Mouse (Mus musculus) ovary, postnatal 36 days (tissue): ENCODE data around the gene Tmem102.

ENCODE experiments used
- DNase-seq: peaks from one replicate; pipeline ENCODE4 v3.0.0; 2022; ENCODE audit warnings: low spot score, mixed read lengths

The Tmem102 gene

DNA sequence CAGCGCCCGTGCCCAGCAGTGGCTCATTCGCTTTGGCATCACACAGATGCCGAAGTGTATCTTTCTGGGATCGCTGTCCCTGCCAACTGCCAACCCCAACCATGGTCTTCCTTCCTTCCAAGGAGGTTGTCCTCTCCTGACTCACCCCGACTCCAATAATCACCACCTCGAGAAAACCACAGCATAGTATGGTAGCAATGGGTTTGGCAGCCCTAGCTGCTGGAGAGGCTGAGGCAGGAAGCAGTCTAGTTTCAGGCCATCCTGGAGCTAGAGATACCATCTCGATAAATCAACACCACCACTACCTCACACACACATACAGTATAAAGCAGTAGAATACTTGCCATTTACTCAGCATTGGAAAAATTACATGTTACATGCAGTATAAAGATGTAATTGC lies 13.4 kb upstream of the Tmem102 start:
- no peak for DNase-seq

DNA sequence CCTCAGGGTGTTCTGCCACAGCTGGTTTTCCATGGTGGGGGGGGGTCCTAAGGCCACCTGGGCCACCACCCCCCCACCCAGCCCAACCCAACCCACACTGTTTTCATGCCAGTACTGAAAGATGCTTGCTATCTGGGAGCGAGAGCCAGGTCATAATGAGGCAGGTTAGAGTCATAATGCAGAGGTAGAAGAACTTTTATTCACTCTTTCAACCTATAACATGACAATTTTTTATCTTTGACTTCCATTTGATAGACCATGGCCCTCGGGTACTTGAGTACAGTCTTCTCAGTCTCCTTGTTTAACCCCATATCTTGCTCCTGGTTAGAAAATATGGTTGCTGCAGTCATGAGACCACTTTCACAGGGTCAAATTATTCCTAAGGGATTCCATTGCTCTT lies 12.9 kb upstream of the Tmem102 start, which contains the start of gene Spem2:
TSS of gene Spem2 (minus strand) at position 101 of the 400 bp plus-strand sequence.
- no peak for DNase-seq

DNA sequence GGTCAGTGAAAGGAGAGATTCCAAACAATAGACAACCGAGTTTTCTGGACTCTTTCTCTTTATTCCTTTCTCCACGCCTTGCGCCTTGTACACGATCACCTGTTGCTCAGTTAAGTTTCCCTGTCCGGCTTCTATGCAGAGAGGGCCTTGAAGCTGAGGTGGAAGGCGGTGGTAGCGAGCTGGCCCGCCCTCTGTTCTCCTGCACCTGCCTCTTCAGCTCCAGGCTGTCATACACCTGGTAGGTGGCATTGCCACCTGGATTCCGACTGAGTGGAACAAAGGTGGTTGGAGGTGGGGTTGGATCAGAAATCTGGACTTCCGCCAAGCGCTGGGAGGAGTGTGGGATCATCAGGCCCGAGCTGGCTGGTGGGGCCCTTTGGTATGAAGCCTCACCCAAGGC lies 11.1 kb upstream of the Tmem102 start:
- DNase-seq: no peak

DNA sequence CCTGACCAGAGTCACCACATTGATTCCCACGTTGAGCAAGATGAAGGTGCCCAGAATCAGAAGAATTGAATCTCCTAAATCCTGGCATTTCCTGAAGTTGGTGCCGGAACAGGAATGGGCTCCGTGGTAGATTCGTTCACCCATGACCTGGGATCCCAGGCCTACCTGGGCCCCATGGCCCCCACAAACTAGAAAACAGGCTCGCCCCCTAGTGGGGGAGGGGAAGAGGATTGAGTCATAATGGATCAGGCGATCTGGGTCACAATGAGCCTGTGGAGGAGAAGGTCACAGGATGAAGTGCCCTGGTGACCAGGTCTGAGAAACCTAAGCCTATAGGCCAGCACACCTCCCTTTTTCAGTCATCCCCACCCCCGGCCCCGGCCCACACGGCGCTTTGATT lies 9.7 kb upstream of the Tmem102 start, which contains the start of gene Gm39566:
TSS of gene Gm39566 (minus strand) at position 144 of the 400 bp plus-strand sequence.
- DNase-seq: no peak

DNA sequence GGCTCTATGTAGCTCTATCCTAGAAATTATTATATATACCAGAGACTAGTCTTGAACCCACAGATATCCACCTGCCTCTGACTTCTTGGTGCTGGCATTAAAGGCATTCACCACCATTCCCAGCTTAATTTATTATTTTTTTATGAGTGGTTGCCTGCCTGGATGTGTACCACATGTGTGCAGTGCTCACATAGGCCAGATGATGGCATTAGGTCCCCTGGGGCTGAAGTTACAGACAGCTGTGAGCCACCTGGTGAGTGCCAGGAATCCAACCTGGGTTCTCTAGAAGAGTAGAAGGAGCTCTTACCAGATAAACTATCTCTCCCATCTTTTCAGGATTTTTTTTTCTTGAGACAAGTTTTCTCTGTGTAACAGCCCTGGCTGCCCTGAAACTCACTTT lies 4.9 kb upstream of the Tmem102 start:
- no peak for DNase-seq

DNA sequence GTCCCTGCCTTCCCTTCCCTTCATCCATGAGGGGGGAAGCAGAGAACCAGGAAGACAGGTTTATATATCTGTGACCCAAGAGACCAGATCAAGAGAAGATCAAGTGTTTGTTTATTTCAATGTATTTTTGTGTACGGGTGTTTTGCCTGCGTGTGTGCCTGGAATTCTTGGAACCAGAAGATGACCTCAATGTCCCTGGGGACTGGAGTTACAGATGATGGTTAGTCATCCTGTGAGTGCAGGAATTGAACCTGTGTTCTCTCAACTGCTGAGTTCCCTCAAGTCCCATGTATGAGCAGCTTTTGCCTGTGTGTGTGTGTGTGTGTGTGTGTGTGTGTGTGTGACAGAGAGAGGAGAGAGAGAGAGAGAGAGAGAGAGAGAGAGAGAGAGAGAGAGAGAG lies 2.2 kb upstream of the Tmem102 start:
- DNase-seq: no peak

DNA sequence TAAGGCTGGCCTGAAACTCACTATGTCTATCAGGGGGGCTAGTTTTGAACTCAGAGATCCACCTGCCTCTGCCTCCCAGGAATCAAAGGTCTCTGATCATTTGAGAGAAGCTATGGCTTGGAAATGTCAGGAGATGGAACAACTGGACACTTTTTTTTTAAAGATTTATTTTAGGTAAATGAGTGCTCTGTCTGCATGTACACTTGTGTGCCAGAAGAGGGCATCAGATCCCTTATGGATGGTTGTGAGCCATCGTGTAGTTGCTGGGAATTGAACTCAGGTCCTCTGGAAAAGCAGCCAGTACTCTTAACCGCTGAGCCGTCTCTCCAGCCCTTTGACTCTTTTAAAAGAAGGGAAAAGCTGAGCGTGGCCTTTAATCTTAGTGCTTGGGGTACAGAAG lies 954 bp upstream of the Tmem102 start:
- no peak for DNase-seq

DNA sequence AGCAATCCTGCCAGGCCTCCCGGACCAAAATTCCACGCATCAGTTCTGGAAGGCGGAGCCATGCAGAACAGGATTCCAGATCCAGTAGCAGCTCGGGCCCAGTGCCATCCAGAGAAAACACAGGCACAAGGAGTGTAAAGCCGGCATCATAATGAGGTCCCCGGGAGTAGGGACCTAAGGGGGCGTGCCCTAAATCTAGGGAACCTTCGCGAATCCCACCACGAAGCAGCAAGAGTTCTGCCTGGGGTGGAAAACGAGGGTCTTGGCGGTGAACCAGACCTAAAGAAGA lies 828 bp downstream of the Tmem102 start:
- DNase-seq: no peak

DNA sequence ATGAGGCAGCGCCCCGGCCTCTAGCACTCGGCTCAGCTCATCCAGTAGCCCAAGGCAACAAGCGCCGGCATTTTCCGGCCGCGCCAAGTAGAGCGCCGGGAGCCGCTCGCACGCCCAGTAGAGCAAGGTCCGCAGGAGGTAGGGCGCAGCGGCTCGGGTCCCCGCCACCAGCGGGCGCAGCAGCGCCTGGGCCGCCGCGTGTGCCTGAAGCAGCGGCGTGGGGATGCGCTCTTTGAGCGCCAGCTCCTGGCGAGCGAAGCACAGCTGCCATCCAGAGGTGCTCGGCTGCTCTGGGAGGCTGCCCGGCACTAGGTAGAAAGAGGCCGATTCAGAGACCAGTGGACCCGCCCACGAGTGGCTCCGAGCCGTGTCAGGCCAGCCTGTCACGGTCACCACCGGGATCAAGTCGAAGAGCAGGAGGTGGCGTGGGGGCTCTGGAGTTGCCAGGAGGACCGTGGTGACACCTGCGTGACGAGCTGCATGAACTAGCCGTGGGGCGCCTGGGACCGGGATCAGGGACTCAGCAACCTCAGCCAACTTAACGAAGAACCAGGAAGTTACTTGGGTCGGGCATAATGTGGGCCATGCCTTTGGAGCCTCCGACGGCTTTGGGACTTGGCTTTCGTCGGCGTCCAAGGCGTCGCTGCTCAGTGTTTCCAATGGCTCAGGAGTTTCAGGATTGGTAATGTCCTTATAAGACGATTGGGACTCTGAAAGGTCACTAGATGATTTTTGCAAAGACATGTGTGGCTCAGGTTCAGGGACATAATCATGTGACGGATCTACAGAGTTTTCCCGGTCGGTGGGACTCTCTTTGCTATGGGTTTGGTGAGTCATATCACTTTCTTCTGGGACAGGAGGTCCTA lies 1.4 kb downstream of the Tmem102 start:
- DNase-seq: peak; percentile 84

DNA sequence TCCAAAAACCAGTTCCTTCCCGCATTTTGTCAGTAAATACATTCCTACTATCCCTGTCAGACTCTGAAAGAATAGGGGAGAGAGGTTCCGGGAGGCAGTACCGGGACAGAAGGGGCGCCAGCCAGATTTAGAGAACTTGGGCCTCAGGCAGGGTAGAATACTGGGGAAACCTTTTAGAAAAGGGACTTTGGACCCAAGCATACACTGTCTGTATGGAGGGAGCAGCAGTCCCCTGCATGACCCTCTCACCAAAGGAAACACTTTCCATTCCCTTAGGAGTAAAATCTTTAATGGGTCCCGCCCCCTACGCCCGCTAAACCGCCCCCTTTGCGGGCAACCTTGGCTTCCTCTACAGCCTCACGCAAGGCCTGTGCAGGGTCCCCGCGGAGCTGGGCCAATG lies 2.1 kb downstream of the Tmem102 start:
- no peak for DNase-seq

DNA sequence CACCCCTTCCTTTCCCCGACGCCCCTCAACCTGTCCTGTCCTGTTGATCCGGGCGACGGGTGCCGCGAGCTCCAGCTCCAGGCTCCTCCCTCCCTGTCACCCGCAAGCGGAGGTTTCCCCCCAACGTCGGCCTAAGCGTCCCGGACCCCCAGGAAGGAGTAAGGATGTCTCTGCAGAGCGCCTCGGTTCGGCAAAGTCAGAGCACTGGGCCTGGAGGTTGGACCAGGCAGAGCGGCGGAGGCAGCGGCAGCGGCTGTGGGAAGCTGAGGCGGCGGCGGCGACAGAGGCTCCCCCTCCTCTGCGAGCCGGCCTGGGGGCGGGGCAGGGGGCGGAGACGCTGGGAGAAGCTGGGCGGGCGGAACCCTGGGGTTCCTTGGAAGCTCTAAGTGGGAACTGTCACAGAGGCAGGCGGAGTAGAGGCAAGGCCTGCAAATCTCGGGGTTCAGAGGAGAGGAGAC lies 2.7 kb downstream of the Tmem102 start:
- DNase-seq: peak; percentile 88

DNA sequence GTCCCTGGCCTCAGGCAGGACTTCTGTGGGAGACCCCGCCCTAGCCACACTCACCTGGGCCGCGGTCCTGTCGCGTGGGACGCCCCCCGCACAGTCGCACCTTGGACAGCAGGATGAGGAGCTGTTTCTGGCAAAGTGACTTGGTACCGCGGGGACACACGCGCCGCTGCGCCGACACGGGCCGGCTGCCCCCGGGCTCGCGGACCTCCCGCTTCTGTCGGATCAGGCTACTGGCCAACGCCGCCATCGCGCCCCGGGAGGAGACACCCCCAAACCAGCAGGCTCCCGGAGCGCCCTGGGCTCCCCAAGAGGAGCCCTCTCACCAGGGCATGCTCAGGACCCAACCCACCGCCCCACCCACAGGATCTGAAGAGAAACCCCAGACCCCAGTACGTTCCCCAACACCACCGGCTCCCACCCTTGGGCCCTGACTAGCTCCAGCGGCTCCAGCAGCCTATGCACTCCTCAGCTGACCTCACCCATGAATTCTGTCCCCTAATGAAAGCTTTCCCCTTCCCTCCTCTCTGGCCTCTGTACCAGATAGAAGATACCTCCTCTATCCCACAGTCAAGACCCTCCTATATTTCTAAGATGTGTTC lies 3.9 kb downstream of the Tmem102 start, which contains the start of gene Fgf11:
TSS of gene Fgf11 (minus strand) at position 479 of the 599 bp plus-strand sequence.
- no peak for DNase-seq

DNA sequence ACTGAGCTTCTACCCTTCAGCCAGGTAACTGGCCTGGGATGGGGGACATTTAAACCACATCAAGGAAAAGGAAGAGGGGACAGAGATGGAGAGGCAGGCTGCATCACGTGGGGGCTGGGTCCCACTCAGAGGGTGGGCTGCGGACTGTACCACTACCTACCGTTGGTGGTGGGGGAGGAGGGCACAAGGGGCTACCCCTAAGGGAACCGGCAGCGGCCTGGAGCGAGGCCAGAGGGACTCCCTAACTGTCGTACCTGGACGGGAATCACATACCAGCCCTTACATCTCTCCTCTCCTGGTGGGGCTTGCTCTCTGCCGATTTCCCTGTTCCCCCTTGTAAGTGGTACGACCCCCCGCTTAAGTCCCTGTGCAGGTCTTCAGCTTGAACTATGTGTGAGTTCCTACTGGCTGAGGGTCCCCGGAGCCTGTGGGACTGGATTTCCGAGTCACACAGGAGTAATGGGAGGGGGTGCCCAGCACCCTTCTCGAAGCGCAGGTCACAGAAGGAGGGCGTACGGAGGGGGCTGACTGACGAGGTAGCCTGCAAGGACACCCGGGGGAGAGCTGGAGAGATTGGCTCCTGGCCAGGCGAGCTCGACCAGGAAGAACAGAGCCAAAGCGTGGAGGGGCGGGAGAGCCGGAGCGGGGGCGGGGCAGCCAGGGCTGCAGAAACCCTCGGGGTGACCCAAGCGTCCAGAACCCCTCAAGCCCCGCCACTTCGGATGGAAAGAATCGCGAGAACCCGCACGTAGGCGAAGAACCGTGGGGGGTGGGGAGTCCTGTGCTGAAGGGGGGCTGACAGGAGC lies 4.8 kb downstream of the Tmem102 start:
- peak; percentile 76 for DNase-seq

DNA sequence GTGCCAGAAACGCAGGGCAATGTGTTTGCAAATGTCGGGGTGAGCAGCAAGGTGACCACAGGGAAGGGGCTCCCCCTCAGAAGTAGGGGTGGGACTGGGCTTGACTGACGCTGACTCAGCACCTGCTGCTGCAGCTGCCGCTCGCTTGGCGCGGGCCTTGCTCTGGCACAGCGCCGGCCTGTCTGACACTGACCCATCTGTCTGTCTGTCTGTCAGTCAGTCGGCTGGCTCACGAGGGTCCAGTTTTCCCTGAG lies 5.4 kb downstream of the Tmem102 start:
- no peak for DNase-seq

DNA sequence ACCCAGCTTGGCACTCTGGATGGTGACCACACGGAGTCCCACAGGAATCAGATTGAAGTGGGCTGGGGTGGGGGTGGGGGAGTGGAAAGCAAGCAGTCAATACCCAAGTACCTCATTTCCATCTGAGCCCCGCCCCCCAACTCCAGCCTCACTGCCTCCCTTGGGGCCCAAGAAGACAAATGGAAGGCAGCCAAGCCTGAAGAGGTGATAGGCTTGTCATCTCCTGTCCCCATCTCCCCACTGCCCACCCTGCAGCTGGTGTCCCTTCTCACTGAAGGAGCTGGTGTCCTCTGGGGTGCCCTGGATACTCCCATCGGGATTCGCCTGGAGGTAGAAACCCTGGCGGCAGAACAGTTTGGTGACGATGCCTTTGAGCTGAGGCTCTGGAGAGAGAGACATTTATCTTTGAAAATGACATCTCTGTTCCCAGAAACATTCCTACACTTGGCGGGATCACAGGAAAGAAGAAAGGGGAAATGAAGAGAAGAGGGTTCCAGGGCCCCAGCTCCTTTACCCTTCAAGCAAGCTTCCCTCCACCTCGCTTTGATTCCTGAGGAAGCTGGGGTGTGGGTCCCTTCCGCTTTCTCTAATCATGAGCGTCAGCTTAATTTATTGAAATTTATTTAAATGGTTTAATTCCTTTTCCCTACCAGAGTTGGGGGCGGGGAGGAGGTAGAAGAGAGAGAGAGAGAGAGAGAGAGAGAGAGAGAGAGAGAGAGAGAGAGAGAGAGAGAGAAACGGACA lies 5.9 kb downstream of the Tmem102 start:
- no peak for DNase-seq

DNA sequence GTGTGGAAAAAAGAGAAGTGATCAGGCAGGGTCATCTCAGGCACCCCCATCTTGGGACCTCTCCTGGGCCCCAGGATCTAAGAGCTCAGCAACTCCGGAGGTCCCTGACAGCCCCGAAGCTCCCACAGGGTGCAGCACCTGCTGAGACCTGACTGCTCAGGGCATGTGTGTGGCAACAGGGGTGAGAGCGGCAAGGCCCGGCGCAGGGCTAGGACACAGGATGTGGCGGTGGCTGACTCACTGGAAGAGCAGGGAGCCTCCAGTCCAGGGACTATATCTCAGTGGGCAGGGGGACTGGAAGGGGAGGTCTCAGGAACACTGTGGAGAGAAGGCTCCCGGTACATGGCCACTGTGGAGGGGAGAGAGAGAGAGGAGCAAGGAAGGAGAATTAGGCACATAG lies 7.5 kb downstream of the Tmem102 start:
- DNase-seq: no peak

DNA sequence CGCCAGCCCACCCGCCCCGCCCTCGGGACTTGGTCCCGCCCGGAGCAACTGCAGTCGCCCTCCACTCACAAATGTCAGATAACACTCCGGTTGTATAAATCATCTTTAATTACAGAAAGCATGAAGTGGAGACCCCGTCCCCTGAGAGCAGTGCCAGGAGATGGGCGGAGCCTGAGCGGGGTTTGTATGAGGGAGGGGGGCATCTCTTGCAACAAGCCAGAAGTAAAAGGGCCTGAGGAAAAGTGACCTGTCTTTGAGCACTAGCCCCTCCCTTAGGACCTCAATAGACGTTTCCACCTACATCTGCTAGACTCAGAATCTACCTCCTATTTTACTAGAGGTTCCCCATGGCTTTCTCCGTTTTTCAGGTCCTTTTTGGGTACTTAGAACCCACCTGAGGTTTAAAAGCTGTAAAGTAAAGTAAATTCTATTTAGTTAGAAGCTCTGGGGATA lies 9.4 kb downstream of the Tmem102 start:
- no peak for DNase-seq

DNA sequence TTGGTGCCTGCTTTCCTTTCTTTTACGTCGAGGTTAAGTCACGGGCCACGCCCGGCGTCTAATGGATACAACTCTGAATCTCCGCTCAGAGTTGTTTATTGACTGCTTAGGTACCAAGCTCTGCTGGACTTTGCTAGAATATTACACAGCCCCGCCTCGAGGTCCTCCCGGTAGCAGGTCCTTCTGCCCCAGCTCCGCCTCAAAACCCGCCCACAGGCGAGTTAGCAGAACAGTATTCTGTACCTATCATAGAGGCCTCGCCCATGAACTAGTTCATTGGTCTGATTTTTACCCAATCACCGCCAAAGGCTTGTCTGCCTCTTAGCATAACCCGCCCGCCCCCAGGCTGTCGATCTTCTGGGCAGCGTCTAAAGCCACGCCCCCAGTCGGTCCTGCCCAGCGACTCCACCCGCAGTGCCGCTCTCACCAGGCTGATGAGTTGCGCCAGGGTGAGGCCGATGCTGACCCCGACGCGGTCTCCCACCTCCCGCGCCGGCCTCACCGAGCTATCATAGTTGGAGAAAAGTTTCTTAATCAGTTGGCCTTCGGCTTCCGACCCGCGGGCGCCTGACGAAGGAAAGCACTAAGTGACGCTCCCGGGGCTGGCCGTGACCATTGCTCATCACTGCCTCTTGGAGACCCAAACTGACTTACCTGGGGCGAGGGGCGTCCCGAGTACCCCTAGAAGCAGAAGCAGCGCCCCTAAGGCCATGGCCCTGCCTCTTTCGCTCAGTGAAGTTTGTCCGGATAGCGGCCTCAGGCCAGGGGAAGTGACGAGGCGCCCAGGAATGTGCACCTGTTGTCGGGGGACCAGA lies 10.0 kb downstream of the Tmem102 start, which contains the start of gene Chrnb1:
TSS of gene Chrnb1 (minus strand) at position 776 of the 815 bp plus-strand sequence.
- DNase-seq: peak; percentile 90

DNA sequence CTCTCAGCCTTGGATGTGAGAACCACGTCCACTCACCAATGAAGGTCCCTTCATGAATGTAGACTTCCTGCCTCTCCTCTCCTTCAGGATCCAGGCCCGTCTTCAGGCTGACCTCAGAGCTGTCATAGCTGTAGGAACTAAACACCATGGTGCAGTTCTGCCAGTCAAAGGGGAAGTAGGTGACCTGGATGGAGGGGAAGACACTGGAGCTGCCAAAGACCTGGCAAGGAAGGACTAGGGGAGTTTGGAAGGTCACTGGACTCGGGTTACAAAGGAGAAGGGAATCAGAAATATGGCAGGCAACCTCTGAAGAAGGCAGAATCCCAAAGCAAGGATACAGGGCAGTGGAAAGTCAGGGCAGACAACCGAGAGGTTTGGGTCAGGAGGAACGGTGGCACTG lies 12.0 kb downstream of the Tmem102 start:
- DNase-seq: no peak

DNA sequence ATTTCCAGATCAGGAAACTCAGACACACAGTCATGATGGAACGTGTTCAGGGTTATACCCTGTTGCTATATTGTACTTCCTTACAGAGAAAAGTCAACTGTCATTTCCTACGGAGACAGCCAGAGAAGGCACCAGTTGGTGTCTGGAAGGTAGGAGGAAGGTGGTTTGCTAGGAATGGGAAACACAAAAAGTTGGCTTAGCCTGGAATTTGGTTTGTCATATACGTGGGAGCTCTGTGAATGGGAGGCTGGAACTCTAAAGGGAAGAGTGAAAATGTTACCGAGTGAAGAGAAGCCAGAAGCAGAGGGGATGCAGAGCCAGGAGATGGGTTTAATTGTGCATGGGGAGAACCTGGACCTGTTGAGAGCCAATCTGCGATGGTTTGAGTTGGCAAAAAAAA lies 14.0 kb downstream of the Tmem102 start:
- DNase-seq: no peak

DNA sequence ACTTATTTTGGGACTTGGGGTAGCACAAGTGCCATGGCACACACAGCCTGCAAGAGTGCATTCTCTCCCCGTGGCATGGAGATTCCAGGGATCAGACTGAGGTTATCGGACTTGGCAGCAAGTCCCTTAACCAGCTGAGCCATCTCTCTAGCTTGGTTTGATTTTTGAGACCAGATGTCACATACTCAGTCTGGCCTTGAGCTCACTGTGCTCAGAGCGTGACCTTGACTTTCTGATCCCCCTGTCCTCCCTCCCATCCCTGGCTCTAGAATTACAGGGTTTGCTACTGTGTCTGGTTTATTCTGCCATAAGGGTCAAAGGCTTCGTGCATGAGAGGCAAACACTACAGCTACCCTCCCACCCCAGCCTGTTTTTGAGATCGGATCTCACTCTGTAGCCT lies 16.0 kb downstream of the Tmem102 start:
- DNase-seq: no peak
